Mouse (Mus musculus) liver, embryonic 12.5 days (tissue): Measurements from ENCODE around the gene Slc9a9. TPM values are rescaled to one million over a fixed set of nuclear protein-coding genes. Genes with fewer than 3 reads are reported as not detected.

ENCODE experiments used
- ATAC-seq: fragments of 200-750 bp; cut with Nextera tagmentation; 2 replicates; pipeline ENCODE4 v1.8.0; 2017; ENCODE audit warnings: moderate number of reproducible peaks, mild to moderate bottlenecking, moderate library complexity
- H3K27ac ChIP-seq: fragments of 300-500 bp; sonication (generic); 2 replicates; pipeline ENCODE4 v1.5.1; 2016; ENCODE audit warnings: mild to moderate bottlenecking
- H3K27me3 ChIP-seq: fragments of 300-500 bp; sonication (generic); replicated peaks from 2 replicates; pipeline ENCODE4 v1.6.1; 2016; ENCODE audit warnings: mild to moderate bottlenecking, moderate library complexity
- H3K36me3 ChIP-seq: fragments of 300-500 bp; sonication (generic); 2 replicates; pipeline ENCODE4 v1.6.1; 2016; ENCODE audit warnings: mild to moderate bottlenecking, moderate library complexity
- H3K4me1 ChIP-seq: fragments of 300-500 bp; sonication (generic); 2 replicates; pipeline ENCODE4 v1.6.1; 2016
- H3K4me2 ChIP-seq: fragments of 300-500 bp; sonication (generic); 2 replicates; pipeline ENCODE4 v1.6.1; 2016; ENCODE audit warnings: mild to moderate bottlenecking, moderate library complexity
- H3K4me3 ChIP-seq: fragments of 300-500 bp; sonication (generic); 2 replicates; pipeline ENCODE4 v1.5.1; 2016; ENCODE audit warnings: mild to moderate bottlenecking, moderate library complexity
- H3K9ac ChIP-seq: fragments of 300-500 bp; sonication (generic); 2 replicates; pipeline ENCODE4 v1.6.1; 2016; ENCODE audit warnings: mild to moderate bottlenecking, moderate library complexity
- H3K9me3 ChIP-seq: fragments of 300-500 bp; sonication (generic); replicated peaks from 2 replicates; pipeline ENCODE4 v1.6.1; 2016; ENCODE audit warnings: mild to moderate bottlenecking, moderate library complexity
- WGBS: fragments of 180-500 bp; shearing (Covaris S2); methylation state at CpG from one replicate; pipeline ENCODE4 v1.1.7; 2016; ENCODE audit not compliant: insufficient replicate concordance; 5-methylcytosine and 5-hydroxymethylcytosine counted together
- polyA plus RNA-seq: library from polyadenylated mRNA; unstranded; fragments of >200 nt; fragmentation: Nextera tagmentation; extraction: Ambion mirVana; gene quantifications from 2 replicates; pipeline ENCODE4 v1.2.1, GENCODE M21; 2016

The Slc9a9 gene
- polyA plus RNA-seq, 1 experiment from 2014 or later = 1.6 TPM

DNA sequence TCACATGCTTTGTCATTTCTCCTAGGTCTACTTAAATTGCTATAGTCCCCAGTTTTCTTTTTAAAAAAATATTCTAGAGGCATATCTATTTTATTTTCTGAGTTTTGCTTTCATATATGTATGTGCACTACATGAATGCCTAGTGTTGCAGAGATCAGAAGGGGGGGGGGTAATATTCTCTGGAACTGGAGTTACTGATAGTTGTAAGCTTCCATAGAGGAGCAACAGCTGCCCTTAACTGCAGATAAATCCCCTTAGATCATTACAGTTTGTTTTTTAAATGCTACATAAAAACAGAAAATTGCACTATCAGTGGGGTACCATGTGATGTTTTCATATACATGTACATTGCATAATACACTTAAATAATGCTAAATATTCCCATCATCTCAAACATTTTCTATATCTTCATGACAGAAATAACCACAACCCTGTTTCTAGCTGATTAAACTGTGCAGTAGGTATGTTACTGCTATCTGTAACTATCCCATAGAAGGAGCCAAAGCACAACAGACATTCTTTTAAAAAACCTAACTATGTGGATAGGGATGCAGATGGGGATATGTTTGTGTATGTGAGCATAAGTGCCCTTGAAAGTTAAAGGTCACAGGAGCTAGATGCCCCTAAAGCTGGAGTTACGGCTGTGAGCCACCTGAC, 17.6 kb downstream of the Slc9a9 start:
- no peaks in the 10 kb centered on the region for H3K9me3 ChIP-seq
- no peak overlapping the region for H3K4me3 ChIP-seq
- 80% methylated on average over 1 of the region's 1 CpGs for WGBS
- no peak overlapping the region for H3K9ac ChIP-seq
- no peaks in the 10 kb centered on the region for H3K27me3 ChIP-seq
- H3K36me3 ChIP-seq = no peaks in the 10 kb centered on the region
- peaks cover 21% of the 10 kb centered on the region for H3K4me1 ChIP-seq
- ATAC-seq = peak; percentile 58
- no peak overlapping the region for H3K4me2 ChIP-seq
- no peak overlapping the region for H3K27ac ChIP-seq

- Histone ChIP-seq H3K27ac (peak overlapping the region; percentile 32; the same call in 1 of the 2 replicates), H3K36me3 (no peaks in the 10 kb centered on the region), H3K4me3 (no peak overlapping the region), H3K27me3 (no peaks in the 10 kb centered on the region), H3K9ac (no peak overlapping the region), H3K4me1 (peaks cover 59% of the 10 kb centered on the region), H3K4me2 (no peak overlapping the region; the same call in 1 of the 2 replicates), H3K9me3 (no peaks in the 10 kb centered on the region)
- WGBS = 22% methylated on average over 10 of the region's 10 CpGs
- no peak for ATAC-seq
Observed at GRCm38 (mm10) chr9:94691311-94692087, 21.8 kb downstream of the Slc9a9 start.

GRCm38 (mm10) chr9:94692122-94692521, 22.4 kb downstream of the Slc9a9 start:
- Histone ChIP-seq H3K4me1 (peaks cover 65% of the 10 kb centered on the region), H3K4me2 (peak overlapping the region; percentile 18; the same call in 1 of the 2 replicates), H3K27ac (peak overlapping the region; percentile 66), H3K27me3 (no peaks in the 10 kb centered on the region), H3K9me3 (no peaks in the 10 kb centered on the region), H3K36me3 (no peaks in the 10 kb centered on the region), H3K9ac (no peak overlapping the region), H3K4me3 (no peak overlapping the region)
- no peak for ATAC-seq
- WGBS = 15% methylated on average over 7 of the region's 7 CpGs

- 25% methylated on average over 4 of the region's 4 CpGs for WGBS
- no peaks in the 10 kb centered on the region for H3K9me3 ChIP-seq
- H3K4me1 ChIP-seq = peaks cover 65% of the 10 kb centered on the region
- H3K9ac ChIP-seq = no peak overlapping the region
- peak overlapping the region; percentile 73 for H3K27ac ChIP-seq
- no peaks in the 10 kb centered on the region for H3K27me3 ChIP-seq
- peak overlapping the region; percentile 43 for H3K4me2 ChIP-seq
- H3K36me3 ChIP-seq = no peaks in the 10 kb centered on the region
- peak; percentile 62 for ATAC-seq
- no peak overlapping the region for H3K4me3 ChIP-seq
Observed at GRCm38 (mm10) chr9:94694243-94694642, 24.5 kb downstream of the Slc9a9 start.

DNA sequence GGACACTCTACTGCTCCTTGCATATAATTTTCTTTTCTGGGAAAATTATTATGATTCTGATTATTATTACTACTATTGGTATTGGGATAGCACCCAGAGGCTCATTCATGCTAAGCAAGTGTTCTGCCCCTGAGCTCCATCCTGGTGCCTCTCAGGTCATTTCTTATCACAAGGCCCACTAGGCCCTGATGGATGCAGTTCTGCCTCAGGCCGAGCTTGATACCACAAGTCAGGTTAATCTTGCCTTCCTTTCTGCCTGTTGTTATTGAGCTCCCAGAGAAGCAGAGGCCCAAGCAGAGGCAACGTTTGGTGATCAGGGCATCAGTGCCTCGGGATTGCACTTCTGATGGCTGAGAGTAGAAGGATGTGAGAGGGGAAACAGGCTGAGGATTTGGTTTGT, 25.3 kb downstream of the Slc9a9 start:
- H3K9me3 ChIP-seq = no peaks in the 10 kb centered on the region
- H3K27me3 ChIP-seq = no peaks in the 10 kb centered on the region
- ATAC-seq = peak; percentile 82
- WGBS = 17% methylated on average over 3 of the region's 3 CpGs
- H3K4me1 ChIP-seq = peaks cover 65% of the 10 kb centered on the region
- peak overlapping the region; percentile 43 for H3K4me2 ChIP-seq
- peak overlapping the region; percentile 73 for H3K27ac ChIP-seq
- H3K36me3 ChIP-seq = no peaks in the 10 kb centered on the region
- no peak overlapping the region for H3K4me3 ChIP-seq
- H3K9ac ChIP-seq = 0 out of 2 replicates have a peak overlapping the region, but pooled peaks have one; percentile 12

DNA sequence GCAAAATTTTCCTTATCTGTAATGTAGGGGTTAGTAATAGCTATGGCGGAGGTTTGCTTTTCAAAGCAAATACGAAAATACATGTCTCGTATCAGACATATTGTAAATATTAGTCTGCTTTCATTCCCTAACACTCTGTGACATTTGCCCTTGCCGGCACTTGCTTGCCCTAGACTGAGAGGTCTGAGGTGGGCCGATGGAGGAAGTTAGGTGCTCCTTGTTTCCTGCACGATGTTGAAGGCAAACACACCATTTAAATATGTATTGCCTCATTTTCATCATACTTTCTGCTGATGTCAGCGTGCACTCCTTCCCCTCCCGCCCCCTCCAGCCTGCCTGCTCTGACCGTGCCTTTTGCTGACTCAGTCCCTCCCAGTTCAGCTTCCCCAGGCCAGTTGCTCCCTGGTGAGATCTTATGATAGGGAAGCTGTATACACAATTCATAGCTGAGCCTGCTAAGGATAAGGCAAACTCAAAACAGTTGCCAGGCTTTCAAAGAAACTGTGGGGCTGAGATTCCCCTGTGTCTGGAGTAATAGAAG, 26.9 kb downstream of the Slc9a9 start:
- H3K4me3 ChIP-seq = no peak overlapping the region
- peak; percentile 73 for ATAC-seq
- WGBS = 36% methylated on average over 9 of the region's 9 CpGs
- H3K9me3 ChIP-seq = no peaks in the 10 kb centered on the region
- H3K27ac ChIP-seq = peak overlapping the region; percentile 43; the same call in 1 of the 2 replicates
- no peak overlapping the region for H3K9ac ChIP-seq
- peaks cover 58% of the 10 kb centered on the region for H3K4me1 ChIP-seq
- H3K27me3 ChIP-seq = no peaks in the 10 kb centered on the region
- H3K36me3 ChIP-seq = no peaks in the 10 kb centered on the region
- peak overlapping the region; percentile 21 for H3K4me2 ChIP-seq

- WGBS = 42% methylated on average over 2 of the region's 2 CpGs
- ATAC-seq = no peak
- Histone ChIP-seq H3K4me2 (no peak overlapping the region), H3K4me1 (peaks cover 46% of the 10 kb centered on the region), H3K9ac (no peak overlapping the region), H3K36me3 (no peaks in the 10 kb centered on the region), H3K4me3 (no peak overlapping the region), H3K27ac (no peak overlapping the region), H3K27me3 (no peaks in the 10 kb centered on the region), H3K9me3 (no peaks in the 10 kb centered on the region)
Observed at GRCm38 (mm10) chr9:94698175-94698574, 28.5 kb downstream of the Slc9a9 start.

GRCm38 (mm10) chr9:94700549-94700948, 30.8 kb downstream of the Slc9a9 start:
- 77% methylated on average over 1 of the region's 1 CpGs for WGBS
- ATAC-seq = no peak
- H3K9ac ChIP-seq = no peak overlapping the region

GRCm38 (mm10) chr9:94701193-94701869, 31.6 kb downstream of the Slc9a9 start:
- Histone ChIP-seq H3K4me1 (peaks cover 15% of the 10 kb centered on the region), H3K4me3 (no peak overlapping the region), H3K27me3 (no peaks in the 10 kb centered on the region), H3K36me3 (no peaks in the 10 kb centered on the region), H3K9ac (no peak overlapping the region), H3K9me3 (no peaks in the 10 kb centered on the region), H3K27ac (no peak overlapping the region), H3K4me2 (no peak overlapping the region)
- 56% methylated on average over 6 of the region's 6 CpGs for WGBS
- ATAC-seq = no peak

More at GRCm38 (mm10) chr9:94700549-94700948, 30.8 kb downstream of the Slc9a9 start:
- Histone ChIP-seq H3K4me3 (no peak overlapping the region), H3K4me2 (no peak overlapping the region), H3K27ac (no peak overlapping the region), H3K36me3 (no peaks in the 10 kb centered on the region), H3K27me3 (no peaks in the 10 kb centered on the region), H3K4me1 (peaks cover 23% of the 10 kb centered on the region), H3K9me3 (no peaks in the 10 kb centered on the region)

DNA sequence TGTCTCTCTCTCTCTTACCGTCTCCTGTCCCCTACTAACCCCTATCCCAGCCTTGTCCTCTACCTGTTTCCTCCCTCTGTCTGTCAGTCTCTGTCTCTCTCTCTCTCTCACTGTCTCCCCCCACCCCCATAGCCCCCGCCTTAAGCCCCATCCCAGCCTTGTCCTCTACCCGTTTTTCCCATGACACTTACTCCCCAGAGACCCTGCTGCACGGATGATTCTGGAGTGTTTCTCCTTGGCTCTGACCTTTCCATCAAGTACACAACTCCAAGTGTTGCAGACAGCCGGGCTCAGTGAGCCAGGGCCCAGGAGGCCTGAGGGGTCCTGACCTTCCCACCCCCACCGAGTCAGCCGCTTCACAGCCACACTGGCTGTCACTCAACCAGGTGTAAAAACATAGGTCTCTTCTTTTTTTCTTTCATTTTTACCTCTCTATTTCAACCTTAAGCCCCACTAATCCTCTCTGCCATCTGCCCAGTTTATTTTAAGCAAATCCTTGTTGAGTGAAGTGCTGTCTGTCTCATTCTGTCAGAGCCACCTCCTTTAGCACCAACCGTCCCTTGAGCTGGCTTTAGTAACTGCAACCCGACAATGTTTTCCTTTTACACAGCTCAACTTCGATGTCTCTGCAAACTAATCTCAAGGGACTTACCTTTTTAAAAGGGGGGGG, 32.4 kb downstream of the Slc9a9 start:
- no peak for ATAC-seq
- H3K27ac ChIP-seq = no peak overlapping the region
- 61% methylated on average over 10 of the region's 10 CpGs for WGBS
- no peak overlapping the region for H3K9ac ChIP-seq
- no peak overlapping the region for H3K4me2 ChIP-seq
- H3K36me3 ChIP-seq = no peaks in the 10 kb centered on the region
- no peaks in the 10 kb centered on the region for H3K27me3 ChIP-seq
- no peaks in the 10 kb centered on the region for H3K9me3 ChIP-seq
- no peak overlapping the region for H3K4me3 ChIP-seq
- peaks cover 8% of the 10 kb centered on the region for H3K4me1 ChIP-seq

GRCm38 (mm10) chr9:94704986-94705757, 35.5 kb downstream of the Slc9a9 start:
- ATAC-seq = no peak
- Histone ChIP-seq H3K4me2 (no peak overlapping the region), H3K27ac (no peak overlapping the region), H3K4me3 (no peak overlapping the region), H3K36me3 (no peaks in the 10 kb centered on the region), H3K27me3 (no peaks in the 10 kb centered on the region), H3K9me3 (no peaks in the 10 kb centered on the region), H3K4me1 (no peaks in the 10 kb centered on the region), H3K9ac (no peak overlapping the region)
- 69% methylated on average over 9 of the region's 9 CpGs for WGBS
